Mouse (Mus musculus): ENCODE data around the gene Prdm16.

Gene Prdm16

GRCm38 (mm10) chr4:154386810-154387209 lies 249.9 kb downstream of the Prdm16 start:
- no peak for DNase-seq (ENCODE audit: low spot score in 2 of 2)

- no peak for DNase-seq (ENCODE audit: low spot score in 2 of 2)
Measured at GRCm38 (mm10) chr4:154385918-154386317, 250.8 kb downstream of the Prdm16 start.

DNA sequence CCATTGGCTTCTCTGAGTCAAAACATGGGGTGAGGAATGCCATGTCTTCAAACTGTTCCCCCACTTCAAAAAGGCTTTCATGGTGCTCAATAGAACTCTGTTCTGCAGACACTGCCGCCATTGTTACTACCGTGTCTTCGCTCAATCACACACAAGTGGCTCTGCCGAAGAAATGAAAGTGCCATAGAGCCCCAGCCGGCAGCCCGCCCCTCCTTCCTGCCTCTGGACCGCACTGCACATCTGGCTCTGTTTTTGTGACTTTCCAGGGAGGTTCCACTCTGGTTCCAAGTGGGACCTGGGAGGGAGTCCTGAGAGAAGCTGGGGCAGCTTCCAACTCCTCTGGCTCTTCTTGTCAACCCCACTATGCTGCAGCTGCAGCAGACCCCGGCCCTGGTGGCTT lies 251.5 kb downstream of the Prdm16 start:
- no peak for DNase-seq (ENCODE audit: low spot score in 2 of 2)

DNA sequence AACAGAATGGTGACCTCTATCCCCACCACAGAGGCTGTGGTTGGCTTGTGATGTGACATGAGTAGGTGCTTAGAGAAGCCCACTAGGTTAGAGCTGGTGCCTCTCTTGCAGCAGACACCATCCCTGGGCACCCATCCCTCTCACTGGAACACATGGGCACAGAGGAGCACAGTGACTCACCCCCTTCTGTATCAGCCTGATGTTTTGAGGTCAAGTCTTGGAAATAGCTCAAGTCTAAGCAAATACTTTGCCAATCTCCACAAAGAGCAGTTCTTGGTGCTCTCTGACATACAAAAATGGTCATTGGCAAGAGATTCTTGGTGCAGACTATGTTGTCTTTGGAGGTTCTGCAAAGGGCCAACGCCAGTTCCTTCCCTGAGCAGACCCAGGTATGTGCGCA lies 257.8 kb downstream of the Prdm16 start:
- DNase-seq (ENCODE audit: low spot score in 2 of 2), result no peak

GRCm38 (mm10) chr4:154375939-154376625 lies 260.6 kb downstream of the Prdm16 start:
- DNase-seq (ENCODE audit: low spot score in 2 of 2), result no peak

DNA sequence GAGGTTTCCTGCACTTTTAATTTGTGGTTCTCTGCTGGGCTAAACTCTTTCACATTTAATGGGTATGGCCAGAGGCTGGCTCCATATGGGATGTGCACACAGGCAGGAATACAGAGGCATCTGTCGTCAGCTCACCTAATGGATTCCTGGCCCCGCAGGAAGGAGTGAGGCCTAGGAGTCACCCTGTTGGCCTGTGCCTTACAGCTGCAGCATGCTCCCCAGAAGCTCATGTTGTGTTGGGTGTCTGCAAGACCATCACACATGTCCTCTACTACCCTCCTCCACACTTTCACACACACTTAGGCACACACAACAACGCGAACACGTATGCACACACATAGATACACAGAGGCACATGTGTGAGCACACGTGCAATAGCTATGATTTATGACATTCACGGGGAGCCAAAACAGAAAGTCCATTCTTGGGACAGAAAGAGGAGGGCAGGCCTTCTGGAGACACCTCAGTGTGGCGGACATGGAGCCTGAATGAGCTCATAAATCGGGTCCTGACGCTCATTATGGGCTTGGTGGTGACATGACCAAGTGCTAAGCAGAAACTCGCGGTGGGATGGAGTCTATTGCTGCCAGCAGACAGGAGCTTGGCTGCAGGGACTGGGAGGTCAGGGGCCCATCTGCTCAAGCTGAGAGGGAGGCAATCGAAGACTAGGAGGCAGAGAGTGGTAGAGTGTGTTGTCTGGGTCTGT lies 265.0 kb downstream of the Prdm16 start:
- DNase-seq (ENCODE audit: low spot score in 2 of 2), result no peak

DNA sequence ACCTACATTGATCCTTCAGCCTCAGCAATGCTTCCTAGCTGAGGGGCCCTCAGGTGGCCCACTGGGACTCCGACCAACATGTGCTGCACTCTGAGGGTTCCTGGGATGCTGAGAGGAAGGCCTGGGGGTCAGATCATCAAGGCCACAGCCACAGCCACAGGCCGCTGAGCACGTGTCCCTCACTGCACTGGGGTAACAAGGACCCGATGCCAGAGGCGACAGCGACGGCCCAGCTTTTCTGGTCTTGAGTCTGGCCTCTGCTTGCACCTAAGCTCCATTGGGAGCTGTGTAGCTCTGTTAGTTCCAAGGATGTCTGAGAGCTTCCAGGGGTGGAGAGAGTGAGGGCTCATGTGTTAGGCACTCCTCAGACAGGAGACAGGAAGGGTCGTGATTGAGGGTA lies 265.8 kb downstream of the Prdm16 start:
- no peak for DNase-seq (ENCODE audit: low spot score in 2 of 2)

GRCm38 (mm10) chr4:154369089-154369488 lies 267.6 kb downstream of the Prdm16 start:
- no peak for DNase-seq (ENCODE audit: low spot score in 2 of 2)

- DNase-seq (ENCODE audit: low spot score in 2 of 2), result no peak
Measured at GRCm38 (mm10) chr4:154366836-154367235, 269.8 kb downstream of the Prdm16 start.

GRCm38 (mm10) chr4:154364752-154365151 lies 271.9 kb downstream of the Prdm16 start:
- peak in 1 of 2 experiments; percentile 34 for DNase-seq (ENCODE audit: low spot score in 2 of 2)

GRCm38 (mm10) chr4:154360850-154361249 lies 275.8 kb downstream of the Prdm16 start:
- DNase-seq (ENCODE audit: low spot score in 2 of 2), result no peak

GRCm38 (mm10) chr4:154360441-154360840 lies 276.2 kb downstream of the Prdm16 start:
- DNase-seq (ENCODE audit: low spot score in 2 of 2), result no peak

- no peak for DNase-seq (ENCODE audit: low spot score in 2 of 2)
Measured at GRCm38 (mm10) chr4:154359762-154360300, 276.8 kb downstream of the Prdm16 start.

GRCm38 (mm10) chr4:154358816-154359215 lies 277.9 kb downstream of the Prdm16 start:
- DNase-seq (ENCODE audit: low spot score in 2 of 2), result no peak

GRCm38 (mm10) chr4:154358370-154358769 lies 278.3 kb downstream of the Prdm16 start:
- DNase-seq (ENCODE audit: low spot score in 2 of 2), result no peak

DNA sequence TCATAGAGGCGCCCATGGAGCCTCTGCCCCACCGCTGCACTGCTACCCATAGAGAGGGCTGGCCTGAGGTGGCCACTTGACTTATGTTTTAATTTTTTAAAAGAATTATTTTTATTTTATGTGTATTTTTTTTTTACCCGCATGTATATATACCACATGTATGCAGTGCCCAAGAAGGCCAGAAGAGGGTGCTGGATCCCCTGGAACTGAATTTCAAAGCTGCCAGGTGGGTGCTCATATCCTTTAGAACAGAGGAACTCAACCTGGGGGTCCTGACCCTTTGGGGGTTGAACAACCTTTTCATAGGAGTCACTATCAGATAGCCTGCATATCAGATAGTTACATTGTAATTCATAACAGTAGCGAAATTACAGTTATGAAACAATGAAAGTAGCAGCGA lies 281.3 kb downstream of the Prdm16 start:
- DNase-seq (ENCODE audit: low spot score in 2 of 2), result no peak

DNA sequence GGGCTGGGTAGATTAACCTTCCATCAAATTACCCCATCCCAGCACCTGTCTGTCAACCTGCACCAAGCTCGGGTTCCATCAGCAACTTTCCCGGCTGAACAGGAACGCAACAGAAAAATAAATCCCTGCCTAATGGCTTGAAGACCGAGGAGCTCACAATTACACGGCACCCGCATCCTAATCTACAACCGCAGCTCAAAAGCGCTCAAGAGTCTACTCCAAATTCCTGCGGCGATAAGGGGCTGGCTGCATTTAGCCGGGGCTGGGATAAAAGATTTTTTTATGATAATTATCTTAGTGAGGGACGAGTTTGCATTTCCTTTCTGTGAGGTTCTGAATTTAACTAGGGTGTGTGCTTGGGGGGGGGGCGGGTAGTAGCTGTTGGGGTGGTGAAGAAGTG lies 284.4 kb downstream of the Prdm16 start:
- DNase-seq (ENCODE audit: low spot score in 2 of 2), result no peak

- DNase-seq (ENCODE audit: low spot score in 2 of 2), result no peak
Measured at GRCm38 (mm10) chr4:154348197-154348786, 288.4 kb downstream of the Prdm16 start.

- no peak for DNase-seq (ENCODE audit: low spot score in 2 of 2)
Measured at GRCm38 (mm10) chr4:154346731-154347522, 289.7 kb downstream of the Prdm16 start.

DNA sequence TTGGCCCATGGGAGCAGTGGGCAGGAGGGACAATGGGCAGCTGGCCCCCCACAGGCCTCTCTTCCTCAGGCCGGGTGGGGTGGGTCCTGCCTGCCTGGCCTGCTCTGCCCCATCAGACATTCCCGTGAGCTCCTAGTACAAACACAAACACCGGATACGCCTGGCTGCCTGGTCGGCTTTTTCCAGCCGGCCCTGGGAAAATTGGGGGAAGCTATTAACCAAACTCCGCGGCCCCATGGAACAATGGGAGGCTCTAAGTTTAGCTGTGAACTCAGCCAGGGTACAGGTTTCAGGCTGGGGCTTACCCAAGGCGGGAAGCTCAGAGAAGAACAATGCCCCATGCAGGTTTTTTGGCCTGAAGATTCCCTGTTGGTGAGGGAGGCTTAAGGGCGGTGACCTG lies 300.0 kb downstream of the Prdm16 start:
- DNase-seq (ENCODE audit: low spot score in 2 of 2), result no peak

DNA sequence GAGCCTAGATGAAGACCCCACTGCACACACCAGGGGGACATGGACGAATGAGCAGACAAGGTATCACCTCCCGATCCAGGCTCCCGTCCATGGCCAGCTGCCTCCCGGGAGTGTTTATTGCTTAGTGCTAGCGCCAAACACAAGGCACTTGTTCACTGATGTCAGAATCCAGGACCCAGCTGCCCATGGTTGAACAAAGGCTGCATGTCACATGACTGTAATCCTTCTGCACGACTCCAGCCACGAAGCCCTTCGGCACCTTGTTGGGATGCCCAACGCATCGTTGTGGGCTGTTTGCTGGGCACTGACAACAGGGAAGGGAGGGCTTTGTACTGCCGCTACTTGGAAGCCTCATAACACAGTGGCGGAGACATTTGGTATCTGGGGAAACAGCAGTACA lies 300.9 kb downstream of the Prdm16 start, which contains the start of gene B230104I21Rik:
B230104I21Rik (plus strand) TSS at position 367 of the 400 bp plus-strand sequence.
- peak; percentile 23 to 45 for DNase-seq (ENCODE audit: low spot score in 2 of 2)
